Mouse (Mus musculus) heart, adult 2 months (tissue): ENCODE data around the gene Mtor.

Experiments
- CTCF ChIP-seq: fragments of 200-600 bp; IDR thresholded peaks from 2 replicates; pipeline ENCODE4 v1.8.1; 2022; ENCODE audit warnings: antibody characterized with exemption, mild to moderate bottlenecking, moderate library complexity
- EP300 ChIP-seq: fragments of 200-500 bp; IDR thresholded peaks from 2 replicates; pipeline ENCODE4 v1.6.1; 2011; ENCODE audit warnings: low read depth, low read length, control low read depth; ENCODE audit not compliant: insufficient read depth

- TF ChIP-seq CTCF: no peak
- no peak for TF ChIP-seq EP300
These were observed 138.2 kb downstream of the Mtor start for GRCm38 (mm10) chr4:148586648-148587047.
